Mouse (Mus musculus) 3134 (cell line): ENCODE measurements at regions not wholly inside any gene's neighbourhood (a gene's known extent, or its start where the extent isn't known, plus 50 kb on each side); places are given as distances from the start of the nearest gene placed in this dataset.

ENCODE experiments used
- DNase-seq: peaks from one replicate; pipeline ENCODE4 v3.0.0-alpha.2; 2011; ENCODE audit warnings: low spot score; ENCODE audit not compliant: insufficient read length; ENCODE audit errors: extremely low read depth

DNA sequence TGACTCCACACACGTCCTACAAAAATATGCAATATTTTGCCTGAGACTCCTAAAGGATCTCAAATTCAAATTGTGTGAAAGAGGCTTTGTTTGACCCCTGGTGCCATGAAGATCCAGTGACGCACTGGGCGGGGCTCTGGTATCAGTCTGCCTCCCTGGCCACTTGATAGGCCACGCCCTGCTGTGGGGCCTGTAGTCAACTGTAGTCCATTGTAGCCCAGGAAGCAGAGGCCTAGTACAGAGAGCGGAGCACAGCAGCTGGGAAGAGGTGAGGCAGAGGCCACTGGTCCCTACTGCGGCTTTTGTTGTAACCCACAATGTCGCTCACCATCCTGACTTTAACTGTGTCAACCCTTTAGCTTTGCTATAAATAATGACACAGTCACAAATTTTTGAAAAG, 88.5 kb upstream of the Klf3 start:
- no peak for DNase-seq

DNA sequence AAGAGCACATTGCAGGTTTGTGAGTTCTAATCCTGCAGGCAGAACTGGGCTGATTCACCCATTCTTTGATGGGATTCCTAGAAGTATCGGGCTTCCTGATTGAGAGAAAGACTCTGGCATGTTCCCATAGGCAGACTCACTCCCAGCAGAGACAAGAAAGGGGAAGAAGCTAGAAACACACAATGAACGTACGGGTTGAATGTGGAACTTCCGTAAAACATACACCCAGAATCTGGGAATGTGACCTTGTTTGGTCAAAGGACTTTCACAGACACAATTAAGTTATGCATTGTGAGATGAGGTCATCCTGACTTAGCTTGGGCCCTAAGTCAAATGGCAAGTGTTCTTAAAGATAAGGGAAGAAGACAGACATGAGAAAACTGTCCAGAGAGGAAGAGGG, 86.6 kb upstream of the Klf3 start:
- no peak for DNase-seq

DNA sequence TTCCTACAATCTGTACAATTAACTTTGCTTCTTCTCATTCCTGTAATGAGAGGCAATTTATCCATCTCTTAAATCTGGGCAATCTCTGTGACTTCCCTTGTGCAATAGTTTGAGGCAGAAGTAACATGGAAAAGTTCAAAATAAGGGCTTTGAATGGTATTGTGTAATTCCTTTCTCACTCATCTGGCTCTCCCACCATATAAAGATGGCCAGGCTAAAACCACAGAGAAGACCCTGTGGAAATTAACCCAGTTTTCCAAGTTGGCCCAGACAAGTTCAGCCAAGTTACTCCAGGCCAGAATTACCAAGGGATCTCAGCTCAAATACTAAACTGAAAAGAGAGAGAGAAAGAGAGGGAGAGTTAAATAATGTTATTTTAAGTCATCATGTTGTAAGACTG, 81.0 kb upstream of the Klf3 start:
- no peak for DNase-seq

DNA sequence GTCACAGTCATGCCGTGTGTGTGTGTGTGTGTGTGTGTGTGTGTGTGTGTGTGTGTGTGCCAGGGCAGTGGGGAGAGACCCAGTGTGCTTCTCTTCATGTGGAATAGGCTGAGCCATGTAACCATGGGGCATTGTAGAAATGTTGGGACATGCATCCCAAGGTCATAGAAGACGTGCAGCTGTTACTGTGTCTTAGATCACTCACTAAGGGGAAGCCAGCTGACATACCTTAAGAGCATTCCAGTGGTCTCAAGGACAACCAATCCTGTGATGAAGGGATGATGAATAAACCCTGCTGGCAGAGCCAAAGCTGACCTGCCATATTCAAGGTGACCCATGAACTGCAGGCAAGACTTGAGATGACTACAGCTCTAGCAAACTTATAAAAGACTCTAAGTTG, 75.3 kb upstream of the Klf3 start:
- no peak for DNase-seq

DNA sequence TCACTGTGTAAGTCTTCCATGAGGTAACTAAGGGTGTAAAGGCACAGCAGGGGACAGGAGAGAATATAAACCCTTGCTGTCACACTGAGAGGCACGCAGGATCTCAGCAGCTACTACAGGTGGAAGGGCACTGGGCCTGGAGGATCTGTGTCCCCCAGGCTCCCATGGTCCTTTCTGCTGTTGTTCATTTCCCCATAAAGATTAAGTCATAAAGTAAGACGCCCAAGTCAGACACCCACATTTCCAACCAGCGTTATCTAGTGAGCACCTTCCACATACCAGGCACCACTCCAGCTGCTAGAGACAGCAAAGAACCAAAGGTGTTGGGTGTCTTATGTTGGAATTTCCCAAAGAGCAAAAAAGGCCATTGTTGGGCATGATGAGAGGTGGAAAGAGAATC, 70.8 kb upstream of the Klf3 start:
- DNase-seq, result no peak

DNA sequence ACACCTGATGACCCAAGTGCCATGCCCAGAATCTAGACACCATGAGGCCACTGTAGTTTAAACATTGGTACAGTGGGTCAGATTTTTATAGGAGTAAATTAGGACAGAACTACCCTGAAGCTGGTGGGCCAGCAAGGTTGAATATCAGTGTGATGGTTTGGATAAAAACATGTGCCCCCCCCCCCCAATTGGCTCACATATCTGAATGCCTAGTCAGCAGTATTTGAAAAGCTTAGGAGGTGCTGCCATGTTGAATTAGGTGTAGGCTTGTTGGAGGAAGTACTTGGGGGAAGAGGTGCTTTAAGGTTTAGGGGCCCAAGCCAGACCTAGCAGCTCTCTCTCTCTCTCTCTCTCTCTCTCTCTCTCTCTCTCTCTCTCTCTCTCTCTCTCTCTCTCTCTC, 66.2 kb upstream of the Klf3 start:
- no peak for DNase-seq

DNA sequence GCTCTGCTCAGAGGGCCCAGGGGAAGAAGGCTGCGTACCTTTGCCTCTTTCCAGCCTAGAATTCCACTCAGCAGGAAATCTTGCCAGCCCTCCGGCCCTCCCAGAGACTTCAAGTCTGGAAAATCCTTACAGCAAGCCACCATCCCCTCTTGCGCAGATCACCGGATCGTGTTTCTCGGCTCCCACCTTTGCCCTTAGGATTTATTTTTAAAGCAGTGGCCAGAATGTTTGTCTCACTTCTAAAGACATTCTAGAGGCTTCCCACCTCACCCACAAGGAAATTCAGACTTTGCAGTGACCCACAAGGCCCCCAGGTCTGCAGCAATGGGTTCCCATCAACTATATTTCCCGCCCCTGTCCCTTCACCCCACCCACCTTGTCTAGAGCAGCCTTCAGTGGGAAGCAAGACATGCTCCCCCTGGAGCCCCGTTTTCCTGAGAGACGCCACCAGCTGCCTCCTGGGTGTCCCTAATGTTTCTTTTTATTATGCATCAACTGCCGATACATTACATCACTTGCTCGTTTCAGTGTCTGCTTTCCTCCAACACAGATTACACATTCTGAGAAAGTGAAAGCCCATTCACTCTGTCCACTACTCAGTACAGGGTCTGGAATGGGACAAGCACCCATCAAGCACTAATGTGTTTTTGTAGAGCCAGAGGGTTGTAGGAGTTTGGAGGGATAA, 65.0 kb upstream of the Klf3 start:
- no peak for DNase-seq

- DNase-seq, result no peak
Measured at GRCm38 (mm10) chr5:64738781-64739310, 64.3 kb upstream of the Klf3 start.

DNA sequence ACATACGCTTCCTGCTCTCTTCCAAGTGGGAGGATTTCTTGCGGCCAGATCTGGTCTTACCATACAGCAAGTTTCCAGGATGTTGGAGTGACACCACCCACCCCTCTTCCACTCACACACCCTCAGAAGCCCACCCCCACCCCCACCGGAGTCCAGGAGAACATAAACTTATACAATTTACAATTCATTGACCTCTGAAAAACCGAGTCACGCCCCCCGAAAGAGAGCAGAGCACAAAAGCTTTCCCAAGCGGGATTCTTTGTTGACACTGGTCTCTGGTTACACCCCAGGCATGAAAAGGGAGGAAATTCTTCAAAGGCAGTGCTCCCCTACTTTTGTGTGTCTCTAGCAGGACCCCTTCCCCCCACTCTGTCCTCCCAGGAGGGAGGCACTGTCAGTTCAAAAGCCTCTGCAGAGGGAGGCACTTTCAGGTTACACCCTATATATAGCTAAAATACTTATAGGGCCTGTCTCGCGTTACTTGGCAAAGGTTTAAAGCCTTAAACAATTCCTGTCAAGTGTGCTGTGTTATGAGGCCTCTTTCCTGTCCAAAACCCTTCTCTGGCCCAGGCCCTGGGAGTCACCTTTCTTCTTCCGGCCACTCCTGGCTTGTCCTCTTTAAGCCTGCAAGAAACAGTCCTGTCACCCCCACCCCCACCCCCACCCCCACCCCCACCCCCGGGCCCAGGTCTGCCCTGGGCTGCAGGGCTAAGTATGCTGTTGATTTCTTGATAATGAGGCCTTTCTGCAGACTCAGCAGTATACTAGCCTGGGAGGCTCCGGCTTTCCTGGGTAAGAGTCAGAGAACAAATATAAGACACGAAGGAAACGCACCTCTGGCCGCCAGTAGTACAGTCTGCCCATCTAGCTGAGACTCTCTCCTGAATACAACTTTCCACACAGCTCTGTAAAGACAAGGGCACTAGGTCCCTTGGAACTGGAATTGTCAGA, 63.6 kb upstream of the Klf3 start:
- no peak for DNase-seq

GRCm38 (mm10) chr5:64744041-64744440, 59.1 kb upstream of the Klf3 start:
- DNase-seq, result no peak

DNA sequence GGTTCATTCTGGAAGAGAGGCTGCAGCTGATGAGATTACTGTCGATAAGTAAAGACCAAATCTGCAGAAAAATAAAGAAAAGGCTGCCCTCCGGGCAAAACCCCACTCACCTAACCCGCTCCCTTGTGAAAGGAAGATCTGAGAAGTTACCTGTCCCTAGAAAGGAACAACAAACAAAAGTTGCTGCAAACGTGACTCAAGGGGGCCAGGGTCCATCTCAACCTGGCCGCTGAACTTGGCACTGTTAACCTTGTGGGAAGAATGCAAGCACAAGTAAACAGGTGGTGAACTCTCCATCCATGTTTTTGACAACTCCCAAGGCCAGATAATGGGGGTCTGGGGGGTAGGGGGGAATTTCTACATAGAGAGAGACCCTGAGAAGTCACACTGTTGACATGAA, 58.7 kb upstream of the Klf3 start:
- DNase-seq, result no peak

DNA sequence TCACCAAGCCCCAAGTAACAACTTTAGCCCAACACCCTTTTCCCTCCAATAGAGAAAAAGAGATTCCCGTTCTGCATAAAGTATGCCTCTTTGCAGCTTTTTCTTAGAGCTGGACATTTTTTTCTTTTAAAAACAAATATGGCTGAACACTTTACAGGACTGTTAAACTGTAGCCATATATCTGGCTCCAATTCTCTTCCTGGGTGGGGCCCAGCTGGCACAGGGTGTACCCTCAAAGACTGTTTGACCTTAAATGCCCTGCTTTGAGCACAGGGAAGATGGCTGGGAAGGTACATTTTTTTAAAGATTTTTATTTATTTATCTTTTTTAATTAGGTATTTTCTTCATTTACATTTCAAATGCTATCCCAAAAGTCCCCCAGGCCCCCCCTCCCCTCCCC, 55.7 kb upstream of the Klf3 start:
- DNase-seq, result no peak

DNA sequence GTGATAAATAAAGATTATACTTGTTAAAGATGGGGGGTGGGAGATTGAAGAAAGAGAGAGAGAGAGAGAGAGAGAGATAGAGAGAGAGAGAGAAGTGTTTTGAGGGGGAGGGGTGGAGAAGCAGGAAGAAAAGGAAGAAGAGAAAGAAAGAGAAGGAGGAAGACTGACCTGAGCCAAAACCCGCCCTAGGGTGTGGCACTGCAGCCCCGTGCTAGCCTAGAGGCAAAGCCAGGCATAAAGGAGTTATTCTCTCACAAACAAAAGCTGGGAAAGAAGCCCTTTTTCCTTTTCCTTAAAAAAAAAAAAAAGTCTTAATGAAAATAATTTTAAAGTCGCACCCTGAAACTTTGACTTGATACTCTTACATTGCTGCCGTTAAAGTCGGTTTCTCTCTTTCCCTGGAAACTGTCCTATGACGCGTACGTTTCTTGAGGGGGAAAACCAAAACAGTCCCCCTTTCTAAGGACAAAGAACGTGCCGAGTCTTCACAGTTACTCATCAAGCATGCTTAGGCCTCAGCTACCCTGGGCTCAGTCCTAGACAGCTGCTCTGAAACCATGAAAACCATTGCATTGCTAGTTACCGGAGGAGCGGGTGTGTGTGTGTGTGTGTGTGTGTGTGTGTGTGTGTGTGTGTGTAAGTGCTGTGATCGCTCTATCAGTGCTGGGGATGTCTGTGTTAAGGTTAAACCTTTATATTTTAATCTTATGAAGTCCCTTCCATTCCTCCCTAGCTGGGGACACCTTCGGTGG, 53.6 kb upstream of the Klf3 start:
- no peak for DNase-seq

GRCm38 (mm10) chr5:64750406-64750805, 52.8 kb upstream of the Klf3 start:
- DNase-seq, result no peak

- DNase-seq, result no peak
Measured at GRCm38 (mm10) chr5:64750976-64751656, 52.1 kb upstream of the Klf3 start.

DNA sequence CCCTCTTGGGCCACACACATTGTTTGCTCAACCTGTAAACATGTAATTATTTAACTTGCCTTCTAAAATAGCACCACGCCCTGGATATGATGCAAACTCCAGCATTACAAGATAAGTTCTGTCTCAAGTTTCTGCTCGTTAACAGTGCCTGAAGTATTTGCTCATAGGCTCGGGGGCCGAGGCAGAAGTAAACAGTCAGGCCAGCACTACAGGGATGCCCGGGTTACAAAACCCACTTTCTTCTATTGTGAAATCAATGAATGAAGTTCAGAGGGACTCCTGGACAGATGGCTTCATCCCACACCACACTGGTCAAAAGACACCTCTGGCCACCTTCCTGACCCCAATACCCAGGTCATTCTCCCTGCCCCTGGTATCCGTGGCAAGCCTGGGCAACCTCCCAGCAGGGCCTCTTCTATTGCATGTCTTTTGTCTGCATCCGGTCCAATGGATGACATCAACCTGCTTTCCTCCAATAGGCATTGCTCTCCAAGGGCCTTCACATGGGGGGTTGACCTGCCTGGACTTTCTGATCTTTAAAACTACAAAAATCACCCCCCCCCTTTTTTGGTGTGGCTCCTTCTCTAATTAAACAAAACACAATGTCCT, 49.9 kb upstream of the Klf3 start:
- no peak for DNase-seq
